Comparison of ENCODE assay signal across 8 mouse cellular contexts in the genomic region with DNA sequence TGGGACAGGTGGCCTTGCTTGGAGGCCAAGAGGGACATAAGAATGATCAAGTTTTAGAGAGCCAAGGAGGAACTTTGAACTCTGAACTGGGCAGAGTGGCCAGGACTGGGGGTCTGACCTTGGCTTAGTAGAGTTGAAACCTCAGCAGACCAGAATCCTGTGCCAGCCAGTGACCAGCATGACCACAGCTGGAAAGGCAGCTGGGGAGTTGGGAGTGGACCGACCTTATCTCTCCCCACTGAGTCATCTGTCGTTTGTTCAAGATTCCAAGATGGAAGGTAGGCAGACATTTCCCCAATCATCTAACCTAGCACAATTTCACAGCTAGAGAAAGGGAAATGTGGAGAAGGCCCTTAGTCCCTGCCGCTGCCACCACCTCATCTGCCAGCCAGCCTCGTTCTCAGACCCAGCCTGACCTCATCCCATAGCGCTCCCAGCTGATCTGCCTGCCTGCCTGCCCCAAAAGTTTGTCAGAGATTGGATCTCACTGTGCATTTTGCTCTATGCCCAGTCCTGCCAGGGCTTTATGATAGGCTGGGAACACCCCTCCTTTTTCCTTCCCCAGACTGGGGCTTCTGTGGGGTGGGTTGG. TPM values are rescaled to one million over a fixed set of nuclear protein-coding genes. Genes with fewer than 3 reads are reported as not detected.
DNase-seq lines count a peak whose midpoint lies in the region; ATAC-seq and TF ChIP-seq lines count a peak whose summit lies in the region.

No protein-coding gene starts in this region.

- peak overlapping the region; percentile 68 for H3K4me2 ChIP-seq in heart, embryonic 12.5 days
- peak overlapping the region; percentile 32 for H3K4me2 ChIP-seq in forebrain, postnatal 0 days (ENCODE audit: low read depth)

- no peak for TF ChIP-seq POLR2A in ES-Bruce4 (IDR thresholded peaks at IDR 0.05; ENCODE audit: insufficient read depth, low read length)

- WGBS in heart, embryonic 12.5 days: 30% methylated on average over 5 of the region's 5 CpGs
- 41% methylated on average over 5 of the region's 5 CpGs for WGBS in forebrain, postnatal 0 days
- WGBS in midbrain, embryonic 10.5 days: 44% methylated on average over 5 of the region's 5 CpGs

- H3K9ac ChIP-seq in heart, embryonic 12.5 days: peak overlapping the region; percentile 37; the same call in 1 of the 2 replicates
- no peak overlapping the region for H3K9ac ChIP-seq in ES-Bruce4 (ENCODE audit: low read depth, poor library complexity, severe bottlenecking)
- no peak overlapping the region for H3K9ac ChIP-seq in forebrain, postnatal 0 days

- no peak for DNase-seq in heart, postnatal 36 days
- no peak for DNase-seq in forebrain, postnatal 0 days
- no peak for DNase-seq in midbrain, embryonic 10.5 days (ENCODE audit: low spot score)
- no peak for DNase-seq in embryo, embryonic 10.5 days (ENCODE audit: low spot score)
- DNase-seq in cerebellum, adult 9-10 months: no peak
- no peak for DNase-seq in urinary bladder, postnatal 4 days (ENCODE audit: low spot score in 2 of 2)

- no peaks in the 10 kb centered on the region for H3K9me3 ChIP-seq in heart, embryonic 12.5 days (replicated peaks)
- H3K9me3 ChIP-seq in ES-Bruce4 (replicated peaks; ENCODE audit: control insufficient read depth, insufficient read depth, low read length, poor library complexity, severe bottlenecking): no peaks in the 10 kb centered on the region
- no peaks in the 10 kb centered on the region for H3K9me3 ChIP-seq in forebrain, postnatal 0 days (ENCODE audit: low read length)
- H3K9me3 ChIP-seq in midbrain, embryonic 10.5 days (replicated peaks): no peaks in the 10 kb centered on the region

- ATAC-seq in heart, embryonic 12.5 days (ENCODE audit: insufficient number of reproducible peaks, low FRiP score): no peak
- ATAC-seq in forebrain, postnatal 0 days: no peak

- peak overlapping the region; percentile 31 for H3K4me3 ChIP-seq in heart, embryonic 12.5 days
- peak overlapping the region; percentile 28; the same call in 1 of the 2 replicates for H3K4me3 ChIP-seq in ES-Bruce4 (ENCODE audit: low read depth, low read length)
- H3K4me3 ChIP-seq in forebrain, postnatal 0 days (ENCODE audit: low read depth, low read length): no peak overlapping the region
- H3K4me3 ChIP-seq in midbrain, embryonic 10.5 days: peak overlapping the region; percentile 39

- intact Hi-C loops in heart, postnatal 36 days (cut with DNase I): no loop called here

- TF ChIP-seq EP300 in ES-Bruce4 (IDR thresholded peaks at IDR 0.05; ENCODE audit: insufficient read depth, low read depth, low read length): no peak

- H3K27me3 ChIP-seq in heart, embryonic 12.5 days (replicated peaks): peaks cover 29% of the 10 kb centered on the region
- H3K27me3 ChIP-seq in ES-Bruce4 (ENCODE audit: control insufficient read depth, insufficient read depth, low read length, poor library complexity, severe bottlenecking): no peaks in the 10 kb centered on the region
- no peaks in the 10 kb centered on the region; the same call in none of the 2 replicates for H3K27me3 ChIP-seq in forebrain, postnatal 0 days (ENCODE audit: insufficient read depth, low read length)
- peaks cover 100% of the 10 kb centered on the region for H3K27me3 ChIP-seq in midbrain, embryonic 10.5 days (ENCODE audit: low read depth, poor library complexity, severe bottlenecking)

- no peak for TF ChIP-seq CTCF in ES-Bruce4 (IDR thresholded peaks at IDR 0.05; ENCODE audit: low read depth, low read length)
- TF ChIP-seq CTCF in forebrain, postnatal 0 days (IDR thresholded peaks at IDR 0.05; ENCODE audit: low read depth): no peak

- peaks cover 28% of the 10 kb centered on the region for H3K4me1 ChIP-seq in heart, embryonic 12.5 days (replicated peaks)
- H3K4me1 ChIP-seq in ES-Bruce4 (ENCODE audit: control insufficient read depth, insufficient read depth, low read length): peaks cover 3% of the 10 kb centered on the region
- peaks cover 16% of the 10 kb centered on the region; the same call in 1 of the 2 replicates for H3K4me1 ChIP-seq in forebrain, postnatal 0 days (ENCODE audit: insufficient read depth)
- H3K4me1 ChIP-seq in midbrain, embryonic 10.5 days: peaks cover 41% of the 10 kb centered on the region

- H3K27ac ChIP-seq in heart, embryonic 12.5 days (ENCODE audit: poor library complexity, severe bottlenecking): no peak overlapping the region
- H3K27ac ChIP-seq in ES-Bruce4 (ENCODE audit: insufficient read depth, low read length): no peak overlapping the region
- H3K27ac ChIP-seq in forebrain, postnatal 0 days (ENCODE audit: low read depth, low read length): no peak overlapping the region
- H3K27ac ChIP-seq in midbrain, embryonic 10.5 days (replicated peaks): peak overlapping the region; percentile 29; the same call in 1 of the 2 replicates

- H3K36me3 ChIP-seq in heart, embryonic 12.5 days: no peaks in the 10 kb centered on the region
- no peaks in the 10 kb centered on the region for H3K36me3 ChIP-seq in ES-Bruce4 (ENCODE audit: control insufficient read depth, insufficient read depth, low read length, poor library complexity, severe bottlenecking)
- H3K36me3 ChIP-seq in forebrain, postnatal 0 days (ENCODE audit: insufficient read depth): no peaks in the 10 kb centered on the region
- H3K36me3 ChIP-seq in midbrain, embryonic 10.5 days: no peaks in the 10 kb centered on the region

RNA-seq across cellular contexts. Expression of a gene that starts 53.1 kb away (rescaled TPM):
- 40.0 and 44.3 TPM in 2 replicates for polyA plus RNA-seq in heart, embryonic 12.5 days (2016; fragmentation: Nextera tagmentation; extraction: Ambion mirVana)
- 10 to 100 TPM; 18.6 to 23.5 TPM for total RNA-seq in heart, postnatal 36 days (2021)
- 38.9 and 39.1 TPM in 2 replicates for polyA plus RNA-seq in ES-Bruce4 (2011; ENCODE audit: insufficient read depth, insufficient read length, low read depth, missing spikeins)
- total RNA-seq in forebrain, postnatal 0 days (2014; rRNA removed): 57.2 and 64.7 TPM in 2 replicates
- polyA plus RNA-seq in forebrain, postnatal 0 days (2015; fragmentation: Nextera tagmentation; extraction: Ambion mirVana): 35.6 and 46.9 TPM in 2 replicates
- 43.1 and 57.5 TPM in 2 replicates for polyA plus RNA-seq in midbrain, embryonic 10.5 days (2016; fragmentation: Nextera tagmentation; extraction: Ambion mirVana)
